Mouse (Mus musculus) liver, embryonic 14.5 days (tissue): ENCODE measurements around the gene Tfcp2.
A peak's percentile ranks its signal among the peaks of the same experiment; 100 is the strongest.

ENCODE experiments used
- CTCF ChIP-seq: IDR thresholded peaks from 2 replicates; pipeline ENCODE4 v1.5.1; 2016; ENCODE audit warnings: antibody characterized with exemption, low read depth, control low read depth
- EP300 ChIP-seq: IDR thresholded peaks from 2 replicates; pipeline ENCODE4 v1.6.1; 2016; ENCODE audit warnings: antibody characterized with exemption, low read depth

GRCm38 (mm10) chr15:100448572-100448971, 103.2 kb downstream of the Tfcp2 start:
- TF ChIP-seq CTCF (peak; percentile 31; the same call in 1 of the 2 replicates), EP300 (no peak)
